Mouse (Mus musculus) leukemia stem cell, adult 10-12 weeks (primary cell): Measurements from ENCODE around the gene Rcn1. TPM values are rescaled to one million over a fixed set of nuclear protein-coding genes. Genes with fewer than 3 reads are reported as not detected.

Source experiments
- polyA plus RNA-seq: library from polyadenylated mRNA; stranded (reverse); fragments of >175 nt; gene quantifications from 2 replicates; pipeline ENCODE4 v1.2.3, GENCODE M21; 2012; ENCODE audit warnings: low replicate concordance

Gene Rcn1
- polyA plus RNA-seq: 5.6 and 5.9 TPM in 2 replicates

DNA sequence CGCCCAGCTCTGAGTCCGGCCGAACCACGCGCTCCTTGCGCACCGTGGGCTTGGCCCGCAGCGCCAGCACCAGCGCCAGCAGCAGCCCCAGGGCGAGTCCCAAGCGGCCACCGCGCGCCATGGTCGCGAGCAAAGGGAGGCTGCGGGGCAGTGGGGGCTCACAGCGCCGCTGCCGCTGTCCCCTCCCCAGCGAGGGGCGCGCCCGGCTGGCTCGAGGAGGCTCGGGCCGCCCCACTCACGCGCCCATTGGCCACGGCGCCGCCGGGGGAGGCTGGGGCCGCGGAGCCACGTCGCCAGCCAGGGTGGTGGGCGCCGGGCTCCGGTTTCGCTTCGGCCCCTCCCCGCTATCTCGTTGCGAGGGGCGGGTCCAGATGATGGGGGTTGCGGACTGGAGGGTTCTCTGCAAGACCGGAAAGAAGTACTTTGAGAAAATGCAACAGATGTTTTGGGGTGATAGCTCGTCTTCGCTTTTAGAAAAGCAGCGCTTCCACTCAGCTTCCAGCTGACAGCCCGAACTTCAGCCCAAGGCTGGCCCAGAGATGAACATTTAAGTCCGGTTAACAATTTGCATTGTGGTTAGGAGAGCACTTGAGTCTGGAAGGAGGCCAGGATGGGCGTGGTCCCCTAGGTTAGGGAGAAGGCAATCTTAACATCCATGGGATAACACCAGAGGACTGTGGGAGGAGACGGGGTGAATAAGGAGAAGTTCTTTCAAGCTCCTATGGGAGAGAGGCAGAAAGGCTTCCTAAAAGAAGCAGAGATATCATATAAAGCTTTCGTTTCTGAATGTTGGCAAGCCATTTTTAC, at the start of gene Rcn1:
Gene Rcn1 (minus strand): TSS at position 235 of the 807 bp plus-strand sequence.

Other genes starting within 250 kb of the Rcn1 start
- not detected in 2 replicates for gene Them7, start 175.0 kb downstream of the Rcn1 start, polyA plus RNA-seq